ENCODE assay signal across 7 mouse cellular contexts in genomic region chr1:179516941-179517712, GRCm38 (mm10). TPM values are rescaled to one million over a fixed set of nuclear protein-coding genes. Genes with fewer than 3 reads are reported as not detected.
DNase-seq lines count a peak whose midpoint lies in the region; ATAC-seq and TF ChIP-seq lines count a peak whose summit lies in the region.

No protein-coding gene starts in this region.

- H3K79me3 ChIP-seq in C2C12 (ENCODE audit: low read depth), result peaks cover 4% of the 10 kb centered on the region

- WGBS in heart, embryonic 14.5 days, result under 1% methylated on average over 21 of the region's 21 CpGs
- under 1% methylated on average over 21 of the region's 21 CpGs for WGBS in limb, embryonic 13.5 days
- under 1% methylated on average over 21 of the region's 21 CpGs for WGBS in midbrain, embryonic 13.5 days

- H3K4me1 ChIP-seq in heart, embryonic 14.5 days (ENCODE audit: control insufficient read depth in 2 of 2, insufficient read depth in 2 of 2, low read length in 2 of 2), result peaks cover 0 to 6% of the 10 kb centered on the region in 2 experiments; a peak in 1 of 4 replicates
- peaks cover 9% of the 10 kb centered on the region for H3K4me1 ChIP-seq in limb, embryonic 13.5 days
- H3K4me1 ChIP-seq in midbrain, embryonic 13.5 days (replicated peaks), result peaks cover 7% of the 10 kb centered on the region

- peak overlapping the region; percentile 79 for H3K9ac ChIP-seq in heart, embryonic 14.5 days (ENCODE audit: low read length)
- H3K9ac ChIP-seq in limb, embryonic 13.5 days, result peak overlapping the region; percentile 83
- peak overlapping the region; percentile 73 for H3K9ac ChIP-seq in midbrain, embryonic 13.5 days (replicated peaks)

- H3K4me3 ChIP-seq in C2C12 (ENCODE audit: insufficient read depth, poor library complexity, severe bottlenecking), result peak overlapping the region; percentile 65
- peak overlapping the region; percentile 62 to 92 for H3K4me3 ChIP-seq in heart, embryonic 14.5 days (ENCODE audit: control insufficient read depth in 1 of 2, insufficient read depth in 1 of 2, low read depth in 1 of 2, low read length in 2 of 2)
- H3K4me3 ChIP-seq in limb, embryonic 13.5 days, result peak overlapping the region; percentile 80
- peak overlapping the region; percentile 67 for H3K4me3 ChIP-seq in midbrain, embryonic 13.5 days (replicated peaks)

- DNase-seq in ES-CJ7 (ENCODE audit: low read depth, low spot score), result peak; percentile 71
- peak; percentile 19 to 30 for DNase-seq in cerebellum, postnatal 25 days
- peak; percentile 41 for DNase-seq in thymus, postnatal 25 days

- ATAC-seq in heart, embryonic 14.5 days (ENCODE audit: insufficient number of reproducible peaks, insufficient read depth, low FRiP score, low read depth), result peak; percentile 73
- ATAC-seq in limb, embryonic 13.5 days (ENCODE audit: low FRiP score, low read depth), result peak; percentile 69
- peak; percentile 78 for ATAC-seq in midbrain, embryonic 13.5 days

- H3K27ac ChIP-seq in heart, embryonic 14.5 days (replicated peaks in 1 of 2; ENCODE audit: control insufficient read depth in 1 of 2, insufficient read depth in 1 of 2, low read depth in 2 of 2, low read length in 2 of 2), result peak overlapping the region in 1 of 2 experiments; percentile 29; a peak in 2 of 4 replicates
- peak overlapping the region; percentile 40; the same call in 1 of the 2 replicates for H3K27ac ChIP-seq in limb, embryonic 13.5 days
- no peak overlapping the region for H3K27ac ChIP-seq in midbrain, embryonic 13.5 days

- no peaks in the 10 kb centered on the region for H3K36me3 ChIP-seq in C2C12 (ENCODE audit: control insufficient read depth, insufficient read depth)
- no peaks in the 10 kb centered on the region for H3K36me3 ChIP-seq in heart, embryonic 14.5 days (ENCODE audit: control insufficient read depth, insufficient read depth, low read length)
- H3K36me3 ChIP-seq in limb, embryonic 13.5 days, result no peaks in the 10 kb centered on the region
- H3K36me3 ChIP-seq in midbrain, embryonic 13.5 days, result no peaks in the 10 kb centered on the region

- no peaks in the 10 kb centered on the region for H3K27me3 ChIP-seq in C2C12 (ENCODE audit: control insufficient read depth, insufficient read depth, insufficient read length)
- no peaks in the 10 kb centered on the region for H3K27me3 ChIP-seq in heart, embryonic 14.5 days (ENCODE audit: control insufficient read depth, insufficient read depth, low read length)
- H3K27me3 ChIP-seq in limb, embryonic 13.5 days, result no peaks in the 10 kb centered on the region
- H3K27me3 ChIP-seq in midbrain, embryonic 13.5 days, result 0 out of 2 replicates have a peak, but pooled peaks cover 3% of the 10 kb centered on the region

- peaks cover 21% of the 10 kb centered on the region for H3K79me2 ChIP-seq in C2C12 (ENCODE audit: control insufficient read depth, insufficient read depth)

- H3K4me2 ChIP-seq in heart, embryonic 14.5 days (ENCODE audit: low read length), result peak overlapping the region; percentile 74
- H3K4me2 ChIP-seq in limb, embryonic 13.5 days (replicated peaks), result peak overlapping the region; percentile 96
- H3K4me2 ChIP-seq in midbrain, embryonic 13.5 days (replicated peaks), result peak overlapping the region; percentile 84

- no peak for TF ChIP-seq CTCF in C2C12 (IDR thresholded peaks at IDR 0.05; ENCODE audit: control insufficient read depth, insufficient read depth, insufficient read length)

- H3K9me3 ChIP-seq in heart, embryonic 14.5 days (ENCODE audit: control insufficient read depth, low read length), result no peaks in the 10 kb centered on the region
- H3K9me3 ChIP-seq in limb, embryonic 13.5 days, result peaks cover 2% of the 10 kb centered on the region; the same call in 1 of the 2 replicates
- H3K9me3 ChIP-seq in midbrain, embryonic 13.5 days, result no peaks in the 10 kb centered on the region

- H3ac ChIP-seq in C2C12 (ENCODE audit: control insufficient read depth, insufficient read length, low read depth), result peak overlapping the region; percentile 87

TF ChIP-seq in C2C12, 6 proteins besides CTCF, POLR2A, EP300 and RAD21:
- no peak for TF ChIP-seq MYOG (IDR thresholded peaks at IDR 0.05; ENCODE audit: control insufficient read depth, extremely low read depth, insufficient read length)
- TF ChIP-seq CEBPB (IDR thresholded peaks at IDR 0.05; ENCODE audit: low read depth), result peak; percentile 15
- TF ChIP-seq USF1 (IDR thresholded peaks at IDR 0.05; ENCODE audit: low read depth), result no peak
- TF ChIP-seq FOSL1 (IDR thresholded peaks at IDR 0.05; ENCODE audit: insufficient read depth, low read length, poor library complexity, severe bottlenecking), result no peak

RNA-seq across cellular contexts. Expression of gene Smyd3, which starts 0.7 kb away (rescaled TPM):
- polyA plus RNA-seq in C2C12 (2012; fragmentation: generic; extraction: Trizol), result 10.6 TPM
- polyA plus RNA-seq in heart, embryonic 14.5 days (2014; fragmentation: Nextera tagmentation; extraction: Ambion mirVana), result 11.0 and 11.3 TPM in 2 replicates
- 21.7 and 22.1 TPM in 2 replicates for polyA plus RNA-seq in limb, embryonic 13.5 days (2015; fragmentation: Nextera tagmentation; extraction: Ambion mirVana)
- polyA plus RNA-seq in midbrain, embryonic 13.5 days (2015; fragmentation: Nextera tagmentation; extraction: Ambion mirVana), result 14.5 and 17.5 TPM in 2 replicates

RNA-seq across cellular contexts. Expression of gene Tfb2m, which starts 28.9 kb away (rescaled TPM):
- 10.2 TPM for polyA plus RNA-seq in C2C12 (2012; fragmentation: generic; extraction: Trizol)
- 26.6 and 29.0 TPM in 2 replicates for polyA plus RNA-seq in heart, embryonic 14.5 days (2014; fragmentation: Nextera tagmentation; extraction: Ambion mirVana)
- 32.0 and 32.9 TPM in 2 replicates for polyA plus RNA-seq in limb, embryonic 13.5 days (2015; fragmentation: Nextera tagmentation; extraction: Ambion mirVana)
- 30.2 and 31.5 TPM in 2 replicates for polyA plus RNA-seq in midbrain, embryonic 13.5 days (2015; fragmentation: Nextera tagmentation; extraction: Ambion mirVana)

RNA-seq across cellular contexts. Expression of gene Cnst, which starts 29.0 kb away (rescaled TPM):
- polyA plus RNA-seq in C2C12 (2012; fragmentation: generic; extraction: Trizol), result 7.7 TPM
- 17.6 and 18.1 TPM in 2 replicates for polyA plus RNA-seq in heart, embryonic 14.5 days (2014; fragmentation: Nextera tagmentation; extraction: Ambion mirVana)
- polyA plus RNA-seq in limb, embryonic 13.5 days (2015; fragmentation: Nextera tagmentation; extraction: Ambion mirVana), result 17.9 and 18.6 TPM in 2 replicates
- polyA plus RNA-seq in midbrain, embryonic 13.5 days (2015; fragmentation: Nextera tagmentation; extraction: Ambion mirVana), result 27.9 and 28.2 TPM in 2 replicates
